Mouse (Mus musculus): Measurements from ENCODE around the gene Aicda. TPM values are rescaled to one million over a fixed set of nuclear protein-coding genes. Genes with fewer than 3 reads are reported as not detected.

Gene Aicda
- total and polyA plus RNA-seq, 2 experiments from 2014 or later, result 0.11 to 0.49 TPM

DNA sequence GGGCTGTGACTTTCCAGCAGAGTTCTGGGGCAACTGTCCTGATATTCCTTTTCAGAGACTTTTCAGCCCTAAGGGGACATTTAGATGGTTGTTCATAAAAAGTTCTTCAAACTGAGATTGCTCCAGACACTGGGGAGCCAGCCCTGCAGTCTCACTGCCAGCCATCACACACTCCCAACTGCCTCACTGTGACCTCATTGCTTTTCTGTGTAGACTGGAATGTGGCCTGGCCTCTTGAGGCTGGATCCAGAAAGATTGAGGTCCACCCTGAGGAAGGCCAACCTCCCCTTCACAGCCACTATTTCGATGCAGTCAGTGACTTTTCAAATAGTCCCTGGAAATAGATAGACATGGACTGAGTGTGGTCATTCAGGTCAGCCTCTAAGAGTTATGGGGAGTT, 35.9 kb upstream of the Aicda start:
- Histone ChIP-seq H3K4me3 (ENCODE audit: low read depth, low read length) (no peak overlapping the region), H3K4me1 (ENCODE audit: insufficient read depth, low read length) (no peaks in the 10 kb centered on the region), H3K36me3 (ENCODE audit: insufficient read depth, low read length) (no peaks in the 10 kb centered on the region), H3K27me3 (ENCODE audit: insufficient read depth, low read length) (no peaks in the 10 kb centered on the region), H3K4me2 (ENCODE audit: low read depth, low read length, poor library complexity, severe bottlenecking) (no peak overlapping the region), H3K9ac (replicated peaks; ENCODE audit: low read length, poor library complexity, severe bottlenecking) (no peak overlapping the region), H3K27ac (ENCODE audit: low read depth, low read length) (no peak overlapping the region), H3K9me3 (ENCODE audit: low read length) (no peaks in the 10 kb centered on the region)
- ATAC-seq (ENCODE audit: low FRiP score) (no peak), DNase-seq (ENCODE audit: low spot score) (no peak)
- TF ChIP-seq CTCF (IDR thresholded peaks at IDR 0.05), result no peak
- WGBS, result 100% methylated on average over 1 of the region's 1 CpGs

DNA sequence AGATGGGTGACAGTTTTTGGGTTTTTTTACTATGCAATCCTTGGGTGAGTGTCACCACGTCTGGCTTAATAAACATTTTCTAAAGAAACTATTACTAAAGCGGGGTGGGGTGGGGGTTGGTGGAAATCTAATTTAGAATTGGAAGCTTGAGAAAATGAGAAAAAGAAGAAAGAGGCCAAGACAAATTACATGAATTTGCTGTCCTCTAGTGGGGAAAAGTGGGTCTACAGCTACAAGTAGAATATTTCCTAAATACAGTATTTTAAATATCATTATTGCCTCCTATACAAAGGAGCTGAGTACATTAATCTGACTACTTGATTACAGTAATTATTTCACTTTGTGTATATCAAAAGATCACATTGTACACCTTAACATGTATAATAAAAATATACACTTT, 34.2 kb upstream of the Aicda start:
- no peak for ATAC-seq (ENCODE audit: low FRiP score)
- no peak overlapping the region for H3K4me3 ChIP-seq (ENCODE audit: low read depth, low read length)
- no peaks in the 10 kb centered on the region for H3K4me1 ChIP-seq (ENCODE audit: insufficient read depth, low read length)
- H3K9ac ChIP-seq (replicated peaks; ENCODE audit: low read length, poor library complexity, severe bottlenecking), result no peak overlapping the region
- H3K27me3 ChIP-seq (ENCODE audit: insufficient read depth, low read length), result no peaks in the 10 kb centered on the region
- H3K9me3 ChIP-seq (ENCODE audit: low read length), result no peaks in the 10 kb centered on the region
- no peak overlapping the region for H3K4me2 ChIP-seq (ENCODE audit: low read depth, low read length, poor library complexity, severe bottlenecking)
- no peak overlapping the region for H3K27ac ChIP-seq (ENCODE audit: low read depth, low read length)
- DNase-seq (ENCODE audit: low spot score), result peak; percentile 58
- WGBS, result 34% methylated on average over 2 of the region's 2 CpGs
- H3K36me3 ChIP-seq (ENCODE audit: insufficient read depth, low read length), result no peaks in the 10 kb centered on the region
- TF ChIP-seq CTCF (IDR thresholded peaks at IDR 0.05), result peak; percentile 87

DNA sequence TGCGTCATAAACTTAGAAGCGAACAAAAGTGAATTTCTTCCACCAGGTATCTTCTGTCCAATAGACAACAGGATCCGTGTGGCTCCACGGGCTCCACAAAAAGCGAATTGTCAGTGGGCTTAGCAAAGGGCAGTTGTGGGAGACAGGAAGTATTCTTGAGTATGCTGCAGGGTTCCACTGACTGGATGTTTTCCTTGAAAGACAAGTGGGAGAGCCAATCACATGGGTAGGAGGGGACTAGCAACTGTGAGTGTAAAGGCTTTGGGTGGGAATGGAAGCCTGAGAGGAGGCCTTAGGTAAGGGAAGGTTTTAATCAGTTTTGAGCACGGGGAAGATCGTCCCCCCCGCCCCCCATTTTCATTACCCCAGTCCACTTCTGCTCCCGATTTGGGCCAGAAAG, 31.0 kb upstream of the Aicda start:
- Histone ChIP-seq H3K9ac (replicated peaks; ENCODE audit: low read length, poor library complexity, severe bottlenecking) (no peak overlapping the region), H3K4me2 (ENCODE audit: low read depth, low read length, poor library complexity, severe bottlenecking) (no peak overlapping the region), H3K27ac (ENCODE audit: low read depth, low read length) (no peak overlapping the region), H3K4me1 (ENCODE audit: insufficient read depth, low read length) (no peaks in the 10 kb centered on the region), H3K4me3 (ENCODE audit: low read depth, low read length) (no peak overlapping the region), H3K9me3 (ENCODE audit: low read length) (no peaks in the 10 kb centered on the region), H3K27me3 (ENCODE audit: insufficient read depth, low read length) (no peaks in the 10 kb centered on the region), H3K36me3 (ENCODE audit: insufficient read depth, low read length) (no peaks in the 10 kb centered on the region)
- peak; percentile 84 for ATAC-seq (ENCODE audit: low FRiP score)
- no peak for TF ChIP-seq CTCF (IDR thresholded peaks at IDR 0.05)
- WGBS, result 64% methylated on average over 9 of the region's 9 CpGs
- peak; percentile 66 for DNase-seq (ENCODE audit: low spot score)

DNA sequence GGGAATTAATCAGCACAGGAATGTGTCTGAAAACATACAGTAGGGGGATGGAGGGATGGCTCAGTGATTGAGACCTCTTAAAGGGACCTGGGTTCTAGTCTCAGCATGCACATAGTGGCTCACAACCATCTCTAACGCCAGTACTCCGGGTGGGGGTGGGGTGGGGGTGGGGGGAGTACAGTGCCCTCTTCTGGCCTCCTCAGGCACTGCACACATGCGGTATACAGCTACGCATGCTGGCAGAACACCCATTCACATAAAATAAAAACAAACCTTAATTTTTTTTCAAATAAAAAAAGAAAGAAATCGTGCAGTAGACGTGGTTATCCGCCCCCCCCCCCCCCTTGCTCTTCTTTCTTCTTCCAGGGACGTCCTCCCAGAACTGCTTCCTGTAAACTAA, 30.3 kb upstream of the Aicda start:
- Histone ChIP-seq H3K9ac (replicated peaks; ENCODE audit: low read length, poor library complexity, severe bottlenecking) (no peak overlapping the region), H3K4me3 (ENCODE audit: low read depth, low read length) (no peak overlapping the region), H3K4me2 (ENCODE audit: low read depth, low read length, poor library complexity, severe bottlenecking) (no peak overlapping the region), H3K27ac (ENCODE audit: low read depth, low read length) (no peak overlapping the region), H3K9me3 (ENCODE audit: low read length) (no peaks in the 10 kb centered on the region), H3K27me3 (ENCODE audit: insufficient read depth, low read length) (no peaks in the 10 kb centered on the region), H3K36me3 (ENCODE audit: insufficient read depth, low read length) (no peaks in the 10 kb centered on the region), H3K4me1 (ENCODE audit: insufficient read depth, low read length) (no peaks in the 10 kb centered on the region)
- TF ChIP-seq CTCF (IDR thresholded peaks at IDR 0.05), result no peak
- ATAC-seq (ENCODE audit: low FRiP score), result no peak
- DNase-seq (ENCODE audit: low spot score), result no peak
- WGBS, result 90% methylated on average over 7 of the region's 8 CpGs

DNA sequence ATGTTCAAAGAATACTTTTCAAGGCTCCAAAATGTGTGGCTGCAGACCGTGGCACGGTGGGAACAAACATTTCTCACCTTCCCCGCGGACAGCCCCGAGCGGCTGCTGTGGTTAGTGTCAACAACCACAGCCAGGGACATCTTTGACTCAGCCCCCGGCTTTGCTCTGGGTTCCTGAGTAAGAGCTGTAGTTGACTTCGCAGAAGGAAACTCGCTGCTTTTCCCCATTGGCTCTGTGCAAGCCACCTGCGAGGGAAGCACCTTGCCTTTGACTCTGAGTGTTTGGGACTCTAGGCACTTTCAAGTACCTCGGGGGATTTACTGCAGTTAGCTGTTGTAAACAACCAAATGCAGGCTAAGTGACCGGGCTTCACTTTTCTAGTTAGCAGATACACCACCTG, 26.0 kb upstream of the Aicda start:
- Histone ChIP-seq H3K9ac (replicated peaks; ENCODE audit: low read length, poor library complexity, severe bottlenecking) (no peak overlapping the region), H3K4me2 (ENCODE audit: low read depth, low read length, poor library complexity, severe bottlenecking) (no peak overlapping the region), H3K4me1 (ENCODE audit: insufficient read depth, low read length) (no peaks in the 10 kb centered on the region), H3K9me3 (ENCODE audit: low read length) (no peaks in the 10 kb centered on the region), H3K4me3 (ENCODE audit: low read depth, low read length) (no peak overlapping the region), H3K36me3 (ENCODE audit: insufficient read depth, low read length) (no peaks in the 10 kb centered on the region), H3K27ac (ENCODE audit: low read depth, low read length) (no peak overlapping the region), H3K27me3 (ENCODE audit: insufficient read depth, low read length) (no peaks in the 10 kb centered on the region)
- ATAC-seq (ENCODE audit: low FRiP score) (no peak), DNase-seq (ENCODE audit: low spot score) (no peak)
- no peak for TF ChIP-seq CTCF (IDR thresholded peaks at IDR 0.05)
- WGBS, result 71% methylated on average over 12 of the region's 12 CpGs

DNA sequence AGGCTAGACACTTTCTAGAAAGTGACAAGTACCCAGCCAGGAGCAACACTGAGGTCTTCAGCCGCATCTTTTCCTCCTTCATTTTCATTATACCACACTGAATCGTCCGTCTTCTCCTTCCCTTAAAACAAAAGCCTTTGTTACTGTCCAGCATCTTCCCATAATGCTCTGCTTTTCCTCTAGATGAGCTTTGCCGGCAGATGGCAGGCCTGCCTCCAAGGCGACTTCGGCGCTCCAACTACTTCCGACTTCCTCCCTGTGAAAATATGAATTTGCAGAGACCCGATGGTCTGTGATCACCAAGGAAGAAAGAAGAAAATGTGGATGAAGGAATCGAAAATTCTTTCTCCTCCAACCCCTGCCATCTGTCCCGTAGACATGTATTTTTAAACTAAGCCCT, 25.5 kb upstream of the Aicda start:
- Histone ChIP-seq H3K9ac (replicated peaks; ENCODE audit: low read length, poor library complexity, severe bottlenecking) (no peak overlapping the region), H3K4me1 (ENCODE audit: insufficient read depth, low read length) (no peaks in the 10 kb centered on the region), H3K27me3 (ENCODE audit: insufficient read depth, low read length) (no peaks in the 10 kb centered on the region), H3K4me2 (ENCODE audit: low read depth, low read length, poor library complexity, severe bottlenecking) (no peak overlapping the region), H3K4me3 (ENCODE audit: low read depth, low read length) (no peak overlapping the region), H3K36me3 (ENCODE audit: insufficient read depth, low read length) (no peaks in the 10 kb centered on the region), H3K9me3 (ENCODE audit: low read length) (no peaks in the 10 kb centered on the region), H3K27ac (ENCODE audit: low read depth, low read length) (no peak overlapping the region)
- 81% methylated on average over 11 of the region's 11 CpGs for WGBS
- no peak for DNase-seq (ENCODE audit: low spot score)
- no peak for TF ChIP-seq CTCF (IDR thresholded peaks at IDR 0.05)
- ATAC-seq (ENCODE audit: low FRiP score), result no peak
